Mouse (Mus musculus) layer of hippocampus, adult 18-20 months (tissue): ENCODE measurements around the gene Nab2. TPM values are rescaled to one million over a fixed set of nuclear protein-coding genes. Genes with fewer than 3 reads are reported as not detected.

Source experiments
- DNase-seq, 2 experiments: peaks; one replicate each; pipeline ENCODE4 v3.0.0; 2022; ENCODE audit warnings: low spot score in 2 of 2
- total RNA-seq, 2 experiments: library from RNA; stranded (reverse); gene quantifications; 2 replicates each; pipeline ENCODE4 v1.2.3; 2021

Gene Nab2
- total RNA-seq, 2 experiments from 2014 or later = 54.8 to 55.6 TPM

- no peak for DNase-seq
Measured at GRCm38 (mm10) chr10:127645791-127646190, 22.6 kb downstream of the Nab2 start.

GRCm38 (mm10) chr10:127643553-127644238 is 24.7 kb downstream of the Nab2 start:
- no peak for DNase-seq

- no peak for DNase-seq
Measured at GRCm38 (mm10) chr10:127642772-127643552, 25.4 kb downstream of the Nab2 start, which contains the start of gene Stat6. Gene Stat6, plus strand, starts transcription at chr10:127642986.

- DNase-seq = peak in 1 of 2 experiments; percentile 91
Measured at GRCm38 (mm10) chr10:127641861-127642771, 26.3 kb downstream of the Nab2 start.

- no peak for DNase-seq
Measured at GRCm38 (mm10) chr10:127640421-127640820, 27.9 kb downstream of the Nab2 start.

GRCm38 (mm10) chr10:127632668-127633271 is 35.6 kb downstream of the Nab2 start:
- no peak for DNase-seq

GRCm38 (mm10) chr10:127631261-127632214 is 36.8 kb downstream of the Nab2 start:
- DNase-seq = no peak

- DNase-seq = no peak
Measured at GRCm38 (mm10) chr10:127626433-127626832, 41.9 kb downstream of the Nab2 start.

- no peak for DNase-seq
Measured at GRCm38 (mm10) chr10:127623439-127624216, 44.7 kb downstream of the Nab2 start.

GRCm38 (mm10) chr10:127622661-127623060 is 45.7 kb downstream of the Nab2 start:
- no peak for DNase-seq

GRCm38 (mm10) chr10:127622057-127622392 is 46.3 kb downstream of the Nab2 start:
- DNase-seq = no peak

GRCm38 (mm10) chr10:127621191-127622056 is 46.9 kb downstream of the Nab2 start:
- DNase-seq = peak; percentile 83 to 89

- no peak for DNase-seq
Measured at GRCm38 (mm10) chr10:127620406-127621190, 47.8 kb downstream of the Nab2 start, which contains the start of gene Lrp1. Gene Lrp1, minus strand, starts transcription at chr10:127621148.

- DNase-seq = no peak
Measured at GRCm38 (mm10) chr10:127619941-127620405, 48.4 kb downstream of the Nab2 start.

- no peak for DNase-seq
Measured at GRCm38 (mm10) chr10:127619119-127619721, 49.1 kb downstream of the Nab2 start.

GRCm38 (mm10) chr10:127618173-127618572 is 50.2 kb downstream of the Nab2 start:
- DNase-seq = no peak

- DNase-seq = no peak
Measured at GRCm38 (mm10) chr10:127617294-127617693, 51.1 kb downstream of the Nab2 start.
